Mouse (Mus musculus) liver, postnatal 0 days (tissue): ENCODE measurements around the gene Ccdc6. TPM values are rescaled to one million over a fixed set of nuclear protein-coding genes. Genes with fewer than 3 reads are reported as not detected.

Source experiments
- ATAC-seq: fragments of 200-750 bp; cut with Nextera tagmentation; 2 replicates; pipeline ENCODE4 v1.8.0; 2017; ENCODE audit warnings: mild to moderate bottlenecking, moderate library complexity
- DNase-seq: peaks from one replicate; pipeline ENCODE4 v3.0.0-alpha.2; 2016
- H3K27ac ChIP-seq: fragments of 300-500 bp; sonication (generic); 2 replicates; pipeline ENCODE4 v1.5.1; 2014; ENCODE audit warnings: antibody characterized with exemption, moderate library complexity, mild to moderate bottlenecking, low read depth
- H3K27me3 ChIP-seq: fragments of 300-500 bp; sonication (generic); 2 replicates; pipeline ENCODE4 v1.6.1; 2014; ENCODE audit warnings: low read length, control low read depth, mixed read lengths; ENCODE audit not compliant: insufficient read depth
- H3K36me3 ChIP-seq: fragments of 300-500 bp; sonication (generic); replicated peaks from 2 replicates; pipeline ENCODE4 v1.6.1; 2014; ENCODE audit warnings: mild to moderate bottlenecking, control low read depth, low read length, moderate library complexity, mixed read lengths; ENCODE audit not compliant: insufficient read depth
- H3K4me1 ChIP-seq: fragments of 300-500 bp; sonication (generic); 2 replicates; pipeline ENCODE4 v1.6.1; 2014; ENCODE audit warnings: antibody characterized with exemption, mild to moderate bottlenecking, control low read depth; ENCODE audit not compliant: insufficient read depth
- H3K4me2 ChIP-seq: fragments of 300-500 bp; sonication (generic); 2 replicates; pipeline ENCODE4 v1.6.1; 2014; ENCODE audit warnings: low read depth, mild to moderate bottlenecking, low read length, moderate library complexity, mixed read lengths
- H3K4me3 ChIP-seq: fragments of 300-500 bp; sonication (generic); 2 replicates; pipeline ENCODE4 v1.5.1; 2014; ENCODE audit warnings: low read depth, low read length
- H3K9ac ChIP-seq: fragments of 300-500 bp; sonication (generic); replicated peaks from 2 replicates; pipeline ENCODE4 v1.6.1; 2014; ENCODE audit warnings: mild to moderate bottlenecking, moderate library complexity
- H3K9me3 ChIP-seq: fragments of 300-500 bp; sonication (generic); 2 replicates; pipeline ENCODE4 v1.6.1; 2016; ENCODE audit warnings: mild to moderate bottlenecking, control low read depth, low read length, mixed read lengths
- CTCF ChIP-seq: sonication (generic); IDR thresholded peaks from 2 replicates; pipeline ENCODE4 v1.5.1; 2016; ENCODE audit warnings: antibody characterized with exemption, low read depth
- EP300 ChIP-seq: IDR thresholded peaks from 2 replicates; pipeline ENCODE4 v1.6.1; 2016; ENCODE audit warnings: antibody characterized with exemption, low read depth, mild to moderate bottlenecking
- WGBS: fragments of 180-500 bp; shearing (Covaris S2); extraction: QIAGEN DNeasy Blood & Tissue Kit; methylation state at CpG from one replicate; pipeline ENCODE4 v1.1.7; 2014; ENCODE audit not compliant: insufficient replicate concordance; 5-methylcytosine and 5-hydroxymethylcytosine counted together
- polyA plus RNA-seq: library from polyadenylated mRNA; unstranded; fragments of >200 nt; fragmentation: Nextera tagmentation; extraction: Ambion mirVana; gene quantifications from 2 replicates; pipeline ENCODE4 v1.2.1, GENCODE M21; 2015

The Ccdc6 gene
- polyA plus RNA-seq, 1 experiment from 2014 or later = 6.3 TPM

GRCm38 (mm10) chr10:70224571-70224970 lies 127.7 kb downstream of the Ccdc6 start:
- H3K36me3 ChIP-seq = no peaks in the 10 kb centered on the region
- H3K4me1 ChIP-seq = no peaks in the 10 kb centered on the region
- 64% methylated on average over 6 of the region's 6 CpGs for WGBS
- no peak overlapping the region for H3K4me2 ChIP-seq
- H3K27ac ChIP-seq = no peak overlapping the region
- TF ChIP-seq CTCF (no peak), EP300 (no peak)
- no peaks in the 10 kb centered on the region for H3K27me3 ChIP-seq
- ATAC-seq = no peak
- no peak for DNase-seq
- H3K9me3 ChIP-seq = no peaks in the 10 kb centered on the region
- H3K9ac ChIP-seq = no peak overlapping the region
- no peak overlapping the region for H3K4me3 ChIP-seq

- no peaks in the 10 kb centered on the region for H3K36me3 ChIP-seq
- TF ChIP-seq EP300 (no peak), CTCF (no peak)
- no peak overlapping the region for H3K4me2 ChIP-seq
- H3K9me3 ChIP-seq = no peaks in the 10 kb centered on the region
- H3K4me3 ChIP-seq = no peak overlapping the region
- no peaks in the 10 kb centered on the region for H3K4me1 ChIP-seq
- H3K27ac ChIP-seq = no peak overlapping the region
- WGBS = 63% methylated on average over 6 of the region's 6 CpGs
- no peak for DNase-seq
- no peak overlapping the region for H3K9ac ChIP-seq
- no peaks in the 10 kb centered on the region for H3K27me3 ChIP-seq
- no peak for ATAC-seq
Observed at GRCm38 (mm10) chr10:70225760-70226159, 128.8 kb downstream of the Ccdc6 start.

- DNase-seq (no peak), ATAC-seq (no peak)
- no peak overlapping the region for H3K4me3 ChIP-seq
- H3K4me1 ChIP-seq = no peaks in the 10 kb centered on the region
- H3K36me3 ChIP-seq = no peaks in the 10 kb centered on the region
- H3K27me3 ChIP-seq = no peaks in the 10 kb centered on the region
- H3K27ac ChIP-seq = no peak overlapping the region
- H3K9me3 ChIP-seq = no peaks in the 10 kb centered on the region
- H3K9ac ChIP-seq = no peak overlapping the region
- H3K4me2 ChIP-seq = no peak overlapping the region
- TF ChIP-seq EP300 (no peak), CTCF (no peak)
Observed at GRCm38 (mm10) chr10:70226608-70227007, 129.7 kb downstream of the Ccdc6 start.

GRCm38 (mm10) chr10:70230352-70230751 lies 133.4 kb downstream of the Ccdc6 start:
- no peak for ATAC-seq
- no peaks in the 10 kb centered on the region for H3K4me1 ChIP-seq
- H3K4me2 ChIP-seq = no peak overlapping the region
- H3K4me3 ChIP-seq = no peak overlapping the region
- H3K27me3 ChIP-seq = no peaks in the 10 kb centered on the region
- no peaks in the 10 kb centered on the region for H3K9me3 ChIP-seq
- DNase-seq = no peak
- 82% methylated on average over 6 of the region's 6 CpGs for WGBS
- no peak overlapping the region for H3K9ac ChIP-seq
- no peak overlapping the region for H3K27ac ChIP-seq
- no peaks in the 10 kb centered on the region for H3K36me3 ChIP-seq
- TF ChIP-seq EP300 (no peak), CTCF (no peak)

- Histone ChIP-seq H3K9me3 (no peaks in the 10 kb centered on the region), H3K27ac (no peak overlapping the region), H3K4me1 (no peaks in the 10 kb centered on the region), H3K4me3 (no peak overlapping the region), H3K27me3 (no peaks in the 10 kb centered on the region), H3K4me2 (no peak overlapping the region), H3K9ac (no peak overlapping the region), H3K36me3 (no peaks in the 10 kb centered on the region)
- no peak for TF ChIP-seq EP300
- TF ChIP-seq CTCF = no peak
- WGBS = 54% methylated on average over 2 of the region's 2 CpGs
- DNase-seq (no peak), ATAC-seq (no peak)
Observed at GRCm38 (mm10) chr10:70237936-70238335, 141.0 kb downstream of the Ccdc6 start.

Other genes starting within 250 kb of the Ccdc6 start
- gene Mrln, start 107.5 kb downstream of the Ccdc6 start, polyA plus RNA-seq = 0.38 and 0.65 TPM in 2 replicates
- 1.1 and 1.2 TPM in 2 replicates for gene Slc16a9, start 148.0 kb downstream of the Ccdc6 start, polyA plus RNA-seq